Mouse (Mus musculus) adrenal gland, postnatal 4 days (tissue): ENCODE data around the gene Hadhb. TPM values are rescaled to one million over a fixed set of nuclear protein-coding genes. Genes with fewer than 3 reads are reported as not detected.
A peak's percentile ranks its signal among the peaks of the same experiment; 100 is the strongest.
"Not testable (repeated sequence)": the region's sequence is repeated elsewhere in the genome, so short reads cannot be mapped to it uniquely, and the experiment has no call there.

ENCODE experiments used
- DNase-seq, 2 experiments: peaks; one replicate each; pipeline ENCODE4 v3.0.0; 2021 to 2022; ENCODE audit warnings: low spot score in 2 of 2, mixed read lengths in 2 of 2
- total RNA-seq, 2 experiments: library from RNA; stranded (reverse); gene quantifications; 2 replicates each; pipeline ENCODE4 v1.2.3; 2021

Hadhb gene
- total RNA-seq, 2 experiments from 2014 or later: 407 to 479 TPM

DNA sequence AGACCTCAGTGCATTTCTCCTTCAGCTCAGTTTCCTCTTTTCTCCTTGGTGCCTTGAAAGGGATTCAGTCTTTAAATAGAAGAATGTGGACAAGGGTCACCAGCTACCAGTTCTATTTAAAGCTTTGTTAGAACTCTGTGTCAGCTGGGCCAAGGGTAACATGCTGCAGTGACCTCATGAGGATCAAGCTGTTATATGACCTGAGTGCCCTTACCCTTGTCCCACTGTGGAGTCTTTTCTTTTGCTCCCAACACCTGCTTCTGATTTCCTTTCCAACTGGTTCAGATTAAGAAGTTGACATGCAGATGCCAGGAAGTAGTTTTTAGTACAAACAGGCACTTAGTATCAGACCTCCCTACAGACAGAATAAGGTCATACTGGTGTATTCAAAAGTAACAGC is 17.1 kb downstream of the Hadhb start:
- DNase-seq: no peak

DNA sequence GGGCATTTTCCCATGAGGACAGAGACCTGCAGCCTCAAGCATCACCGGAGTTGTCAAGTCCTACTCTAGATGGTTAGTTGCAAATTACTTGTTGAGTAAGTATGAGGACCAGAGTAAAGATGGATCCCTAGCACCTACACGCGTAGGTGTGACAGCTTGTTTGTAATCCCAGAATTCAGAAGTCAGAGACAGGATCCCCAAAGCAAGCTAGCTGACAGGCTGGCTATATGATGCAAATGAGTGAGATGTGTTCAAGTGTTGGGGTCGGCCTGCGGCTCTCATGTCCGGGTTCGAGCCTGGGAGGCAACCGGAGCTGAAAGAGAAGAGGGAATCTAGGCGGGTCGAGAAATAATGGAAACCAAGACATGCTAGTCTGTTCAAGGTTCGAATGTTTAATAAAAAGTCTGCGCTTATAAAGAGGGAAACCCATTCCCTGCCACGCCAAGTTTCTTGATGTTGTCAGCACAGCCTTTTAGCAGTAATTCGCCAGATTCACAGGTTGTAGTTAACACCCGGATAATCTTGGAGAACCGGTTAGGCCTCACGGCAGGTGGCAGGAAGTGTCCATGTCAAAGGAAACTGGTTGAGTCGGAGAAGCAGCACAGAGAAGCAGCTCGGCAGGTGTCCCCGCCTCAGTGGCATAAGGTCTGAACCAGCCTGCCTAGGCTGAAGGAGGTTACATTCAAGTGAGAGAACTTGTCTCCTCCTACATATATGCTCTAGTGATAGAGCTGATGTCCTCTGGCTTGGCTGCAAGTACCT is 18.1 kb downstream of the Hadhb start:
- no peak for DNase-seq

DNA sequence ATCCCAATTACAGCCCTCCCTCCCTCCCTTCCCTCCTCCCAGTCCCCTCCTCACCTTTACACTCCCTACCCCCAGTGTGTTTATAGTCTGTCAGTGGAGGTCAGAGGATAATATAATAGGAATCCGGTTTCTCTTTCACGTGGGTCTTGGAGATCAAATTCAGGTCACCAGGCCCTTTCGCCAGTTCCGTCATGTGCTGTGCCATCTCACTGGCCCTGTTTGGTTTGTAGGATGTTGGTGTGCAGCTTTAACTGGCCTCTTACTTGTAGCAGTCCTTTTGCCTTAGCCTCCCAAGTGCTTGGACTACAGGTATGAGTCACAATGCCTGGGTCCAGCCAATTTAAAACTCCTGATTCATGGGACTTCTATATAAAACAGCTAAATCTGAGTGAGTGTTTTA is 20.8 kb downstream of the Hadhb start:
- no peak for DNase-seq

DNA sequence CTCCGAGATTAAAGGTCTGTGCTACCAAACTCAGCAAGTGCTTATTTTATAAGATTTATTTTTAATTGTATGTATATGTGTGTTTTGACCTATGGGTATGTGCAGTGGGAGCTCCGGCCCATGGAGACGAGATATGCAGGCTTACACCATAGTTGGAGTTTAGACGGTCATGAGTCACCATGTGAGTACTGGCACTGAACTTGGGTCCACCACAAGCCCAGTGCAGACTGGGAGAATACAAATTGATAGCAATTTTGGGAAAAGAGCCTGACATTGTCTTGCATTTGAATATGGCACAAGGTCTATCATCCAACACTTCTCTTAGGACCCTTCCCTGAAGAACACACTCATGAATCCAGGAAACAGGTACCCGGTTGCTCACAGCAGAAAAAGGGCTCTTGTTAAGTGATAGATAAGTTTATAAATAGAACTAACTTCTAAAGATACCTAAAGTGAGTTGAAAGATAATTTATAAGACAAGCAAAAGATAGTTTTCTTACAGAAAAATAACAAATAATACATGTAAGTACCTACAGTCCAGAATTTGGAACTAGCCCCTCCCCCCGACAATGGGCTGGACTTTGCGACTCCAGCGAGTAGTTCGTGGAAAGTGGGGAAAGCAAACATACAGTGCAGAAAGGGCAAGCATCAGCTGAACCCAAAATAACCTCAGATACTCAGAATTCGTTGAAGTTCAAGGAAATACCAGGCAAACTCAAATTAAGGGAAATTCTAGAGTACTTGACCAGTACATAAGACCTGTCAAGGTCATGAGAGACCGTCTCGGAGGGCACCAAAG is 32.8 kb downstream of the Hadhb start:
- DNase-seq: no peak

DNA sequence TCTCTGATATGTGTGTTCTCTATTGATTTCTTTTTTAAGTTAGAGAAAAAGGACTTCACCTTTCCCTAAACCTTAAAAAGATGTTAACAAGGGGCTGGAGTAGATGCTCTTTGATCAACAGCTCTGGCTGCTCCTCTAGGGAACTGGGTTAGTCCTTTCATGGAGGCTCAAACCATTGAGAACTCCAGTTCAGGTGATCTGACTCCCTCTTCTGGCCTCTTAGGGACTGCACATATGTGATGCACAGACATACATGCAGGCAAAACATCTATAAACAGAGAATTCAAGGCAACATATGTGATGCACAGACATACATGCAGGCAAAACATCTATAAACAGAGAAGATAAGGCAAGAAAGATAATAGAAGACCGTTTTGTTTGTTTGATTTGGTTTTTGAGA is 37.4 kb downstream of the Hadhb start:
- DNase-seq: no peak

DNA sequence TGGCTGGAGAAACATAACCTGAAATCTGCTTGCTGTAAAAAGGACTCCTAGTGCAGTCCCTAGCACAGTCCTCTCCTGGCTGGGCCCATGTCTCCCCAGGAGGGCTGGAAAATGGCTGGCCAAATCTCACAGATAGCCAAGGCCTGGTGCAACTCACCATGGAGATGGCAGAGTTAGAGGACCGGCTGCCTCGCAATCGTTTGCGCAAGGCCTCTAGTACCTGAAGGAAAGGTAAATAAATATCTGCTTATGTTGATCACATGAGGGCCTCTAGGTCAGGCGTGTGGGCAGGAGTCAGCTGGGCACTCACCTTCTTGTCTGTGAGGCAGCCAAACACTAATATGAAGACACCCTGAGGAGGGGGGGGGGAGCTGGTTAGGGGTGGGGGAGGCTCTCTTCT is 40.3 kb downstream of the Hadhb start:
- DNase-seq: no peak

DNA sequence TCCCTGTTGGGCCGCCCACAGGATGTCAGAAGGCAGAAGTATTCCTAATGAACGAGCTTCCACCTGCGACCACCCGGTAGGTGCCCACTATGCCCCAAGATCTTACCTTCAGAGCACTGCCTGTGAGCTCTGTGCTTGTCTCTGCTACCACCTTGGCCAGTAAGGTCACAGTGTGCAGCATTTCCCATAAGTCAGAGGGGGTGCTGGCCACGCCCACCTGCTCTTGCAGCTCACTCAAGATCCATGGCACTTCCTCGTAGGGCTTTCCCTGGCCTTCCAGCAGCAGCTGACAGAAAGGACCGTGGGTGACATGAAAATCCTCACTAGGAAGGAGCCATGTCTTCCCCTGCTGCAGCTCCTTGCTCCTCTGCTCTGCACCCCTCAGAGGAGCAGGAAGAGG is 43.2 kb downstream of the Hadhb start:
- DNase-seq: no peak

DNA sequence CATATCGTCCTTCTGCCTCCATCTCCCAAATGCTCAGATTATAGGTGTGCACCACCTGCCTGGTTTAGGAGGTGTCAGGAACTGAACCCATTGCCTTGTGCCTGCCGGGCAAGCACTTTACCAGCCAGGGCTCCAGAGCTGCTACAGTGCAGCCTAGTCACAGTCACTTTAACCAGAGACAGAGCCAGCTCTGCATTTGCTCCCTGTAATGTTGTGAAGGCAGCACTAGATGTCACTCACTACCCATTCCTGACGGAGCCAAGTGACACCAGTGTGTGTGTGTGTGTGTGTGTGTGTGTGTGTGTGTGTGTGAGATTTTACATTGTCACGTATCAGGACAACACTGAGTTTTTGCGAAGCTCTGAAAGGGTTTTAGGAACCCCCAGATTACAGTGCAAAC is 46.5 kb downstream of the Hadhb start:
- no peak for DNase-seq

DNA sequence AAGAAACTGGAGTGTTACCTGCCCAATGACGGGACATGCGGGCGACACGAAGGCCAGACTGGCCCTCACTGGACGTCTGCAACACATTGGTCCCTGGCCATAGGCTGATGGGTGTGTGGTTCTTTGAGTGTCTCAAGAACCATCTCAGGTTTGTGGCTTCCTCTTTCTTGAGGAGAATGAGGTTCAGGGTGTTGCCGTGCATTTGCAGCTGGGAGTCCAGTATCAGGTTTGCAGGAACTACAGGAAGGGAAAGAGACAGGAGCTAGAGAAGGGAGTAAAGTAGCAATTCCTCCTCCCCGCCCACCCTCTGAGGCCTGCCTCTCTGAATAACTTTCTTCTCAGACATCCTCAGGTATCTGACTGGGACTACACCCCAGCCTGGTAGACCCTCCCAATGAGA is 47.2 kb downstream of the Hadhb start:
- no peak for DNase-seq

DNA sequence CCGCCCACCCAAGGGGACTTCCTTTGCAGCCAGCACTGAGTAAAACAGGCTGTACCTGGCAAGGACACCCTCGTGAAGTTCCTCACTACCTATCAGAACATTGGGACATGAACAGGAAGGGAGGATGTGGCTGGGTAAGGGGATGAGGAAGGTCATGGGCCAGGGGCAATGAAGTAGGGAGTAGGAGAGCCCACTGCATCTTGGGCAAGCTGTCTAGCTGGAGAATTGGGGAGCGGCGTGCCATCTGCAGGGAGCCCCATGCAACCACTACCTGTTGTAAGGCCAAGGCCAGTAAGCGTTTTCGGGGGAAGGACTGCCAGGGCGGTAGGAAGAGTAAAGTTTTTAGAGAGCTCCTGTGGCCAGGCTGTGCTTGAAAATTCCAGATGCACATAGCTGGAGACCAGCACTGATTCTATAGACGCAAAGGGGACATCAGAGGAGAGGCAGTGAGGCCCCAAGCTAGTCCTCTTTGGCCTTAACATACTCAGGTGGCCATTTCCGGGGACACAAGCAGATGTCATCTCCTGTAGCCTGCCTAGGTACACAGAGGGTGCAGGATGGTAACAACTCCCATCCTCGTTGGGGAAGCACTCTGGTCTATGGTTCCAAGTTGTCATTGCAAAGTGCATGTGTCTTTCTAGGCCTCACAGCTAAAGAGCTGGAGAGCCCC is 48.3 kb downstream of the Hadhb start:
- DNase-seq: no peak

DNA sequence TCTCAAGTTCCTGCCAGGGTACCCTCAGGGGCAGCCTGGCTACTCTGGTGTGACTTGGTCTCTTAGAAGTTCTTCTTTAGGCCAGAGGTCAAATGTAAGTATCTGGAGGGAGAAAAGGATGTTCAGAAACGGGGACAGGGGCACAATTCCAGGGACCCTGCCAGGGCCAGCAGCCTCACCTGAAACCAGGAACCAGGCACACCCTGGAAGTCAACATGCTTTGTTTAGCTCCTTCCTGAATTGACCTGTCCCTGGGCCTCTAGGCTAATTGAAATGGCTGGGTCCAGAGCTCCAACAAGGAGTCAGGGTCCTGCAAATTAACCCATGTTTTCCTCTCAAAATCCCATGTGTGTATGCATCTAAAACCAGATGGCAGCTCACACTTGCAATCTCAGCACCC is 49.4 kb downstream of the Hadhb start:
- DNase-seq: no peak

DNA sequence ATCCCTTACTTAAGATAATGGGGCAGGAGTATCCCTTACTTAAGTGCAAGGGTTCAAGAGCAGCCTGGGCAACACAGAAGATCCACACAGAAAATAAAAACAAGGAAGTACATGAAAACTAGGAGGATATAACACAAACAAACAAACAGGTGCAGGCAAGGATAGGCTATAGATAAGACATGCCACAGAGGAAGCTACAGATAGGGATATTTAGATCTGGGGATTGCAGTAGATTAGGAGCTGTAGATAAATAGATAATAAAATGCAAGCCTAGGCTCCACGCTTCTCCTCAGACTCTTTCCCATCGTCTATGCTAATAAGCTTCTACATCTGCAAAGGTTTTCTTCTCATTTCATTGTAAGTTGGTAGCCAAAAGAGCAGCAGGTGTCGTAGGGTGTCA is 50.0 kb downstream of the Hadhb start:
- no peak for DNase-seq

DNA sequence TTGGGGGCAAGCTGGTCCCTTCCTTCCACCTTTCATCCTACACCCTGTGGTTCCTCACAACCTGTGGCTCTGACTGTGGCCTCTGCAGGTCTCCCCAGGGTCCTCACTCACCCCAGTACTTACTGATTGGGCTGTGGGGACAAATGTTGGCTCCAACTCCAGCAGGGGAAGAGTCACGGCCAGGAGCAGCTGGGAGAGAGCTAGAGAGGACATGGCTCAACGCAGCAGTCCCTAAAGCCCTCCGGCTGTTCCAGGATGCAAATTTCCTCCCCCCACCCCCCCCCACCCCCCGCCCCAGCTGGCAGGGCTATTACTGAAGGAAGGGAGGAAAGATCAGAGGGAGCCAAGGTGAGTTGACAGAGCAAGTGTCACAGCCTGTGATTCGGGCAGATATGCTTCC is 50.4 kb downstream of the Hadhb start, which contains the start of gene Adgrf3:
Gene Adgrf3 (minus strand): TSS at position 230 of the 400 bp plus-strand sequence.
- no peak for DNase-seq

DNA sequence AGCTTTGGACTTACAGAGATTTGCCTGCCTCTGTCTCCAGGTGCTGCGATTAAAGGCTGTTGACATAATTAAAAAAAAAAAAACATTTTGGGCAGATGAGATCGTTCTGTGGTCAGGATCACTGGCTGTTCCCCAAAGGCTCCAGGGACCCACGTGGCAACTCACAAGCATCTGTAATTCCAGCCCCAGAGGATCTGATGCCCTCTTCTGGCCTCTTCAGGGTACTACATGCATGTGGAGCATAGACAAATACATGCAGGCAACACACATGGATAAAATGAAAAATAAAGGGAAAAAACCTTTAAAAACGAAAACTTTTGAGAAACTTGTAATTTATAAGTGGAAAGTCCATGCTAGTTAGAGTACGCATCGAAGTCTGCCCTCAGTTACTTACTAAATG is 52.2 kb downstream of the Hadhb start:
- DNase-seq: no peak

DNA sequence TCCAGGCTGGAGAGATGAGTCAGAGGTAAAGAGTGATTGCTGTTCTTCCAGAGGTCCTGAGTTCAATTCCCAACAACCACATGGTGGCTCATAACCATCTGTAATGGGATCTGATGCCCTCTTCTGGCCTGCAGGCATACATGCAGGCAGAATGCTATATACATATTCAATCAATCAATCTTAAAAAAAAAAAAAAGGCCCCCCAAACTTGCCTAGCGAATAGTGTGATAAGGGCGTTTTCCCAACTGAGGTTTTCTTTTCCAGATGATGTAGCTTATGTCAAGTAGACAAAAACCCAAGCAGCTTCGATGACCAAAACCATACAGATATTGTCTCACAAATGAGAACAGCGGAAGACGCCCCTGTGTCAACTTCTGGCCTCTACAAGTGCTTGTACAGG is 55.7 kb downstream of the Hadhb start:
- DNase-seq: not testable (repeated sequence)

DNA sequence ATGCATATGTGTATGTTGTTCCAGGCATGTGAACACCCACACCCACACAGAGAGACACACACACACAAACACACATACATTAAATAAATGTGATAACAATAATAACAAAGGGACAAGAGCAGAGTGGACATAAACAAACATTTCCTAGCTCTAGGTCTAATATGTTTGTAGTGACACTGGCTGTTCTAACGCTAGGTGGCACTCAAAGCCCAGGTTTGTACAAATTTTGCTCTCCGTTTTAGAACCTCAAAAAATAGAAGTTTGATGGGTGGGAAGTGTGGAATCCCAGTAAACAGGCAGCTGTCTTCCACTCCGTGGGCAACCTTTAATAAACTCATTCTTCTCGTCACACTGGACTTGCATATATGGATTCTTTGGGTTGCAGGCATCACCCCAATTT is 59.8 kb downstream of the Hadhb start:
- DNase-seq: peak in 1 of 2 experiments; percentile 38

DNA sequence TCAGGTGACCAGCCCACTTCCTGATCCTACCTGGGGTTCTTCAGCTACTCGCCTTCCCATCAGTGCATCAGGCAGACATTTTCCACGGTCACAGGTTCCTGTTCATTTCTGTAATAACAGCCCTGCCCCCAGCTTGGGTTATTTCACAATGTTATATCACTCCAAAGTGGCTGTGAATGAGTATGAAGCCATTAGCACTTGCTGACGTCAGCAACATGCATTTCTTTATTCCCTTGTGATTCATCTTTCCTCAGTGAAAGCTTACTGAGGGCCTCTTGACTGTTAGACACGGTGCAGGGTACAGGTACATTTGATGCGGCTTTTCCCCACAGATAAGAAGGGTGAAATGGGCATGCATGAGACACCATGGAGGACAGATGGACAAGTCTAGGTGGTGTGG is 60.9 kb downstream of the Hadhb start:
- DNase-seq: no peak

DNA sequence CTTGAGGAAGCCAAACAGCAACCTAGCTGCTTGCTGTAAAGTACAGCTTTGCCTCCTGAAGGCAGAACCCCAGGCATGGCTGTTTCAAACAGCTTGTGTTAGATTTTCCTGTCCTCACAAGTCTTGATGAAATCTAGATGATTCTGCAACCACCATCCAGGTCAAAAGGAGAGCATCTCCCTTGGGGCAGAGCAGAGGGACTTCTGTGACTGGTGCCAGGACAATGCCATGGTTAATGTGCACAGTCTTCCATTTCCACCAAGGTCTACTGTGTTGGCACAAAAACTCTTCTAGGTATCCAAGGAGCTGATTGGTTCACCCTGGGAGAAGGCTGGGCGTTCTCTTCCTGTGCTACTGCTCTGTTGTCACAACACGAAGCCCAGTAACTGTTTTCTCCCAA is 64.7 kb downstream of the Hadhb start:
- no peak for DNase-seq

DNA sequence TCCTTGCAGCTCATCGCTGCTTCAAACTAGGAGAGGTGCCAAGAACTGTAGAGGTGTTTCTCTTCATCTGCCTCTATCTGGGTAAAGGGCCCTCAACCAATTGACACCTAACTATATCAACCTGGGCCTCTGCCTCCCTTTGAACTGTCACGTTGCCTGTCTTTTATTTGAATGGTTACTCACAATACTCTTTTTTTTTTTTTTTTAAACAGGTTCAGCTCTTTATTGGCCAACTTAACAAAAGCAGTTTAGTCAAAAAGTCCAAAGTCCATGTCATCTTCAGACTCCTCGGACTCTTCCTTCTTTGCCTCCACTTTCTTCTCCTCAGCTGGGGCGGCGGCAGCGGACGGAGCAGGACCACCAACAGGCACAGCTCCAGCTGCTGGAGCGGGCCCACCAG is 65.6 kb downstream of the Hadhb start:
- no peak for DNase-seq

DNA sequence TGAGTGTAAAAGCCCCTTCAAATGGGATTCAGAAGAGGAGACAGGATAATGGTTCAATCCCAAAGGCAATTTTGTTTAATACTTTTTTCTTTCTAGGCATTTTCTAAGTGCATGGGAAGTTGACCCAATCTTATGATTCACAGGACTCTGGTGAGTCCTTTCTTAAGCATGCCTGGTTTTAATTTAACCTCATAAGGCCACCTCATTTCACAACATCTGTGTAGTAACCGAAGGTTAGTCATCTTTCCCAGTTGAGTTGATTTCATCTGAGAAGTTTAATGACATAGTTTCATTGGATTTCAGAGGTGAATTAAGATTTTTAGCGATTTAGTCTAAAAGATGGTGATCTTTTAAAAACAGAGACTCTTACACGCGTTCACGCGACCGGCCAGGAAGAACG is 67.6 kb downstream of the Hadhb start:
- no peak for DNase-seq

DNA sequence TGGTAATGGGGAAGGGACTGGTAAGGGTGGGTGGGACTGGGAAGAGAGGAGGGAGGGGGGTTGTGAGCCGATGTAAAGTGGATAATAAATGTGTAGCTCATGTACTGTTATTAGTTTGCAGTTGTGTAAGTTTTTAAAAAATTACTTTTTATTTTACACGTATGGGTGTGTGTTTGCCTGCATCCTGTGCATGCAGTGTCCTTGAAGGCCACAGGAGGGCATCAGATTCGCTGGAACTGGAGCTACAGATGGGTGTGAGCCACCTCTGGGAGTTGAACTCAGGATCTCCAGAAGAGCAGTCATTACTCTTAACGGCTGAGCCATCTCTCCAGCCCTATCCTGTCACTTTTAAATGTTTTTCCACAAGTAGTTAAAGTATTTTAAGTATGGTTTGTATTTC is 75.9 kb downstream of the Hadhb start:
- DNase-seq: no peak

DNA sequence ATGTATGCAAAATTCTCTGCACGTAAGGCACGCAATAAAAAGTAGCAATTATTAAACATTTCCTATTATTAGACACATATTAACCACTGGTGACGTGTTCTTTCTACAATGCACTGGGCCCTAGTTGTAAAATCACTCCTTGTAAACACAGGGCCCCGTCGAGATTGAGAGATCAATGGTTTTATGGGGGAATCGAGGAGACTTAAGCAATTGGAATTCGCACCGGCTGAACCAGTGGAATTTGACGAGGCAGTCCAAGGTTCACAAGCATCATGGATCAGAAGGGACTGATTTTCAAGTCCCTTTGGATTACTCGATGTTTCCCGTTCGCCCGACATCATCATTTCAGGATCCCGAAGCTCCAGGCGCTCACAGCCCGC is 76.8 kb downstream of the Hadhb start:
- DNase-seq: no peak
